Mouse (Mus musculus) neural tube, embryonic 10.5 days (tissue): ENCODE measurements around the gene Olfr652.

Experiments used
- DNase-seq: peaks from one replicate; pipeline ENCODE4 v3.0.0-alpha.2; 2017; ENCODE audit warnings: low spot score; ENCODE audit errors: extremely low spot score

The Olfr652 gene

GRCm38 (mm10) chr7:104560601-104561000 lies at the start of gene Olfr652:
TSS of gene Olfr652 (plus strand) at chr7:104560901.
- no peak for DNase-seq

GRCm38 (mm10) chr7:104549833-104550232 lies 10.9 kb upstream of the Olfr652 start, which contains the start of gene Olfr651:
TSS of gene Olfr651 (plus strand) at chr7:104550133.
- DNase-seq = no peak

GRCm38 (mm10) chr7:104552700-104553099 lies 8.0 kb upstream of the Olfr652 start:
- no peak for DNase-seq

GRCm38 (mm10) chr7:104577014-104577413 lies 16.3 kb downstream of the Olfr652 start, which contains the start of gene Olfr653:
TSS of gene Olfr653 (plus strand) at chr7:104577314.
- DNase-seq = no peak

- DNase-seq = no peak
Measured at GRCm38 (mm10) chr7:104580846-104581245, 20.1 kb downstream of the Olfr652 start.

GRCm38 (mm10) chr7:104581429-104581828 lies 20.7 kb downstream of the Olfr652 start:
- DNase-seq = no peak

- no peak for DNase-seq
Measured at GRCm38 (mm10) chr7:104586725-104587124, 26.0 kb downstream of the Olfr652 start, which contains the start of gene Olfr654. TSS of gene Olfr654 (plus strand) at chr7:104587025.

GRCm38 (mm10) chr7:104588274-104588673 lies 27.6 kb downstream of the Olfr652 start:
- no peak for DNase-seq

GRCm38 (mm10) chr7:104601679-104602078 lies 41.0 kb downstream of the Olfr652 start, which contains the start of gene Olfr655:
TSS of gene Olfr655 (minus strand) at chr7:104601779.
- DNase-seq = no peak

- DNase-seq = peak; percentile 47
Measured at GRCm38 (mm10) chr7:104603173-104603572, 42.5 kb downstream of the Olfr652 start.

- no peak for DNase-seq
Measured at GRCm38 (mm10) chr7:104604727-104605126, 44.0 kb downstream of the Olfr652 start.

- DNase-seq = no peak
Measured at GRCm38 (mm10) chr7:104613655-104614054, 53.0 kb downstream of the Olfr652 start, which contains the start of gene Olfr656. TSS of gene Olfr656 (plus strand) at chr7:104613955.
